Mouse (Mus musculus) large intestine, adult 2 months (tissue): ENCODE results near the gene Nr1h4. TPM values are rescaled to one million over a fixed set of nuclear protein-coding genes. Genes with fewer than 3 reads are reported as not detected.

Experiments used
- DNase-seq: peaks from one replicate; pipeline ENCODE4 v3.0.0-alpha.2; 2012; ENCODE audit warnings: low read depth, low spot score
- WGBS: fragments of 180-500 bp; shearing (Covaris S2); methylation state at CpG from one replicate; pipeline ENCODE4 v1.1.7; 2018; 5-methylcytosine and 5-hydroxymethylcytosine counted together
- polyA plus RNA-seq: library from polyadenylated mRNA; depleted of rRNA; stranded (reverse); fragments of >200 nt; gene quantifications from 2 replicates; pipeline ENCODE4 v1.2.3, GENCODE M21; 2012

Gene Nr1h4
- polyA plus RNA-seq, 1 experiment: 70.1 TPM

DNA sequence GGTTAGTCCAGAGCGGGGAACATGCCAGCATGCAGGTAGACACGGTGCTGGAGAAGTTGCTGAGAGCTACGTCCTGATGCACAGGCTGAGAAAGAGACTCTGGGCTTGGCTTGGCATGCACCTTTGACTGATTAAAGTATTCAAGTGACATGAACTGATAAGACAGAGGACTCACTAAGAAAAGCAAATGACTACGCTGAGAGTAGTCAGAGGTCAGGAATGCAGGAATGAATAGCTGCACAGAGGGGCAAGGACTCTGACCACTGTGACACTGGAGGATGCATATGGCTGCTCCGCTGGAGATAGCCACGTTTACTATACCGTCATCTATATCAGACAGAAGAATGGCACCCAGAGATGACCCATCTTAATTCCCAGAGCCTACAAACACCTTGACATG, 94.0 kb downstream of the Nr1h4 start:
- 94% methylated on average over 7 of the region's 7 CpGs for WGBS
- no peak for DNase-seq

DNA sequence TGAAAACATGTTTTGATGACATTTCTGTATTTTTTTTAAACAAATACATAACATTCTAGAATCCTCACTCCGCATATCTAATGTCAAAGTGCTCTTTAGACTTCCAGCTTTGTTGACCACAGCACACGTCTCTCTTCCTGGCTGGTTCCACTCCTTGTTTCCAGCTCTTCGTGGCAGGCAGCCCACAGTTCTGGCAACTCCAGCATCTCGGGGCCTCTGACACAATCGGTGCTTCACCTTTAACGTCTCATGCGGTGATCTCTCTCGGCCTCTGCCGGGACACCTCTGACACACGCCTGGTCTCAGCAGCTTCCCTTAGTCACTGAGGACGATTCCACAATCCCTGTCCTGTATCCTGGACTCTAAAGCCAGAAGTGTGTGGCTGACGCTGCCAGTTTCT, 95.4 kb downstream of the Nr1h4 start:
- WGBS: 81% methylated on average over 12 of the region's 12 CpGs
- no peak for DNase-seq

DNA sequence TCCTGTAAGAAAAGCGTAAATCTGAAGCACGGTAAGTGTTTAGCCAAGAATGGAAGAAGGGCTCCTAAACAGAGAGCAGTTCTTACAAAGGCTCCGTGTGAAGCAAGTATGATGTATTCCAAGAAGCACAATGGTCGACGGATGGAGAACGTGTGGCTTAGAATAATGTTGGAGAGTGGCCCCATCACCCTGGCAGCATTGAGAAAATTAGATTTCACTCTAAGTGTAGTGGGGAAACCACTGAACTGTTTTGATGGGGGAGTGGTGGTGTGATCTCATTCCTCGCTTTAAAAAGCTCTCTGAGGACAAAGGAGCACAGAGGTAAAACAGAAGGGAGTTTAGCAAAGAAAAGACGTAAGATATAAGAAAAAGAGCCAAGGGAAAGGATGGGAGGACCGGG, 95.9 kb downstream of the Nr1h4 start:
- 85% methylated on average over 9 of the region's 9 CpGs for WGBS
- no peak for DNase-seq

DNA sequence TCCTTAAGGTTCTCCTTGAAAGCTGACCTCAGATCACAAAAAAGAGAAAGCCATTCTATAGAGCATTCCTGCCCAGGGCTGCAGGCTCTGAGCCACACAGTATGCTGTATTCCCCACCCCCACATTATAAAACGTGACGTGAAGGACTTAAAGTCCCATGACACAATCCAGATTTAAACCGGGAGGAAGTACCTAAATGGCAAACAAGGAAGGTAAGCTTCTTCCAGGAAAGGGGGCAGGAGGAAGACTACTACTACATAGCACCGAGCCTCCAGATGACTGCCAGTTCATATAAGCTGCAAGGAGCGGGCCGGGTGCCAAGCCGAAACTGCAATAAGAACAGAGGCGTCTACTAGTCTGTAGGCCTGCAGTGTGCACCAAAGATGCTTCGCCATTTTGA, 97.5 kb downstream of the Nr1h4 start:
- no peak for DNase-seq
- 73% methylated on average over 9 of the region's 9 CpGs for WGBS

DNA sequence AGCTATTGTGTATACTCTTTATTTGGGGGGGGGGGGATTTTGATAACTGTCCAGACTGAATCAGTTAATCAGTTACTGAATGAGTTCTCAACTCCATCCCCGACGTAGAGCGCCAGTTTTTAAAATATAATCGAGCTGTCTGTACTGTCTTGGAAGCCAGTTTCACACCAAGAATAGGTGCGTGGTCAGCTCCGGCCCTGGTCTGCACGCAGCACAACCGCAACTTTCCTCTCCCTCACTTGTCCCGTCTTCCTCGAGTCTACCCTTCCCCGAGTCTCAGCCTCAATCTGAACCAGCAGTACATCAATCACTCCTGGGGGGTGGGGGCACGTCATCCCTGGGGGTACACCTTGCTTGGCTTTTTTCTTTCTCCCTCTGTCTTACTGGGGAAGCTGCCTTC, 98.0 kb downstream of the Nr1h4 start:
- WGBS: 95% methylated on average over 12 of the region's 12 CpGs
- DNase-seq: no peak

DNA sequence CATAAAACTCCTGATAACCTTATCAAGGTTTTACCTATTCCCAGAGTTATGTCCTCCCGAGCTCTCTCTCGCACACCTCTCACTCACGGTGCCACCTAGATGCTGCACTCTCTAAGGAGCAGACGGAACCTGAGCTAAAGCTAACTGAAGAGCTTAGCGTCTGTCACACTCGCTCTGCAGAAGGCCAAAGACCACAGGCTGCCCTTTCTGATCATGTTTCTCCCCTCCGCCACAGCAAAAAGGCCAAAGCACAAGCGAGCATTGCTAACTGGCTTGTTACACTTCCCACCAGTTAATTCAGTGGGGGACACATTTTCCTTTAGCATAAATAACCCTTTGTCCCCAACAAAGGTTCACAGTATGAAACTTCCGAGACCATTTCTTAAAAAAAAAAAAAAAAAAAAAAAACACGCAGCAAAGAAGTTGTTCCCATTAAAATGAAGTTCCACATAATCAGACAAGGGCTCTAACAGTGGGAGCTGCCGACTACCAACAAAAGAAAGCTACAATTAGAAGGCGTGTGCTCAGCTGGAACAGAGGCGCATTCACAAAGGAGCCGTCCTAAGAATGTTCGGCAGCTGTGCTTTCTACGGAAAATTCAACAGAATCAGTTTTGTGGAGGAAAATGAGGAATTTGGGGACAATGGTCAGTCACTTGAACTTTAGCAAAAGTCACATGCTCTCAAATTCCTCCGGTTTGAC, 98.7 kb downstream of the Nr1h4 start:
- WGBS: 90% methylated on average over 17 of the region's 17 CpGs
- DNase-seq: no peak

DNA sequence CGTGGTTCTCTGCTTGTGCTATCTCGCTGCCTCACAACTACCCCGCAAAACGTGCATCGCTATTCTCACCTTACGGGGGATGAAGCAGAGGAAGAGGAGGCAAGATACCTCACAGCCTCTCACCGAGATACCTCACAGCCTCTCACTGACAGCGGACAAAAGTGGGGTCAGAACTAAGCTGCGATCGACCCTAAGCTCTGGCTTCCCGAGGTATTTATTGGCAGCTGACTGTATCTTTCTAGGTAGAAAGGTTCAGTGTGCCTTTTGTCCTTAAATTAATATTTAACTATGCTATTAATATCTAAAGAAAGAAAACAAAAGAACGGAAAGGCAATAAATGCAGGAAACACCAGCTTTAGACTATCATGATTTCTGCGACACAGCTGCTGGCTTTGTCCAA, 100.6 kb downstream of the Nr1h4 start:
- WGBS: 89% methylated on average over 13 of the region's 13 CpGs
- no peak for DNase-seq

DNA sequence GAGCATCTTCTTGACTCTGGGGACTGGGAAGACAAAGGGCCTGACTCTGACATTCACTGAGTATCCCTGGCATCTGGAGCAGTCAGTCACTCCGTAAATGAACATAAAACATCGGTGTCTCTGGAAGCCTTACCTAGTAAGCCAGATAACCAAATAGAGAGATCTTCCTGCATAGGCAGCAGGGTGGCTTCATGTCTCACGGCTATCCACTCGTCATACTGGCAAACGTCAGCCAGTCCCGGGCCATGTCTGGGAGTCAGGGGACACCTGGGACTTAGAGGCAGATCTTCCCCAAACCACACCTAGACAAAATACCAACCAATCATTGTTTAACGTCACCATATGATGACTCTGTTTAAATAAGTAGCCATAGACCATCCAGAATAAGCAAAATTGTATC, 102.6 kb downstream of the Nr1h4 start:
- WGBS: 92% methylated on average over 7 of the region's 7 CpGs
- no peak for DNase-seq

DNA sequence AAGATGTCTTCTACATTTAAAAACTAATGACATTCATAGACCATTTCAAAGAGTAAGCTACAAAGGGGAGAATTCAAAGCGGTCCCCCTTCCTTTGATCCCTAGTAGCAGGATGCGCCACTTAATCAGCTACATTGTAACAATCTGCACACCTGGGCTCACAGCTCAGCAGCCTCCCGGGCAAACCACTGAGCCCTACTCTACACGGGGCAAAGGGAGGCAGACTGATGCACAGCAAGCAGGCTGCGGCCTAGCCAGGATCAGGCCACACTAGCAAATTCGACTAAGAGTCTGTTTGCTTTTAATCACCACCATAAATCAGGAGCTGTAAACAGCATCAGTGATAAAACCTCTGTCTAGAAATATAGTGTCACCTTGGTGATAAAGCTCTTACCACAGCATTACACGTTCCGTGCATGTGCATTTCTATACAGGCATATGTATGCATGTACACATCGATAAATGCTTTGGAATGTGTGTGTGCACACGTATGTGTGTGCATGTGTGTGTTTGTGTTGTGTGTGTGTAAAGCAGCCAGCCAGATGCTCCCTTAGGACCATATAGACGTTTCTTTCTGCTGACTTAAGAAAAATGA, 108.5 kb downstream of the Nr1h4 start:
- no peak for DNase-seq
- WGBS: 81% methylated on average over 11 of the region's 11 CpGs

DNA sequence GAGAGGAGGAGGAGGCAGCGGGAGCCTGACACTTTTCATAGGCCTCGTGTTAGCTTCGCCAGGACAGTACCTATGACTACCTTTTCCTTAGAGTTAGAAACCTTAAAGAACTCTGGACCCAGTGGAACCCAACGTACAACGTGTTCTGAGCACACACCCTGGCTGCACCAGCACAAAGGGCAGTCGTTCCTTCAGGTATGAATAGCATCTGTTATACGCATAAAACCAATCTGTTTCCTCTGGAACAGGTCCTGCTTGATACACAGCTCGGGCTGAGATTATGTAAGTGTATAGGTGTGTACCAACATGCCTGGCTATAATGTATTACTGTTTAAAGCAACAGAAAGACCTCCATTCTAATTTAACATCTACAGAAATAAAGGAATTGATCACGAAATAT, 109.2 kb downstream of the Nr1h4 start:
- no peak for DNase-seq
- 70% methylated on average over 9 of the region's 9 CpGs for WGBS

DNA sequence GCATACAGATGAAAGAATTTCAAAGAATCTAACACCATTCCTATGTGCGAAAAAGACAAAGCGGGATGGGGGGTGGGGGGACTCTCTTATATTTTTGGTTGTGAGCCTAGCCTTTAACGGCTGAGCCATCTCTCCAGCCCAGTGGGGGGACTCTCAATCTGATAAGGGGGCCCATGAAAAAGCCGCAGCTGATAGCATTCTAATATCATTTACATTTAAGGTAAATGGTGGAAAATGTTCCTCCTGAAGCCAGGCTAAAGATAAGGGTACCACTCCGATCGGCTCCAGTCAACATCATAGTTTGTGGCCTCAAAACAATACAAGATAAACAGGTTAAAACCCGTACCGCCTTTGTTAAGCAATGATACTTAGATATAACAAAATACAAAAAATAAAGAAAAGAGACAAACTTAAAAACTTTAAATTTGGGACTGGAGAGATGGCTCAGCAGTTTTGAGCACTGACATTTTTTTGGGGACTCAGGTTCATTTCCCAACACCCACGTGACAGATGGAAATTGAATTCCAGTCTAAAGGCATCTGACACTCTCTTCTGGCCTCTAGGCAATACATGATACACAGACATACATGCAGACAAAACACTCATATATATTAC, 110.1 kb downstream of the Nr1h4 start:
- 94% methylated on average over 9 of the region's 9 CpGs for WGBS
- no peak for DNase-seq

DNA sequence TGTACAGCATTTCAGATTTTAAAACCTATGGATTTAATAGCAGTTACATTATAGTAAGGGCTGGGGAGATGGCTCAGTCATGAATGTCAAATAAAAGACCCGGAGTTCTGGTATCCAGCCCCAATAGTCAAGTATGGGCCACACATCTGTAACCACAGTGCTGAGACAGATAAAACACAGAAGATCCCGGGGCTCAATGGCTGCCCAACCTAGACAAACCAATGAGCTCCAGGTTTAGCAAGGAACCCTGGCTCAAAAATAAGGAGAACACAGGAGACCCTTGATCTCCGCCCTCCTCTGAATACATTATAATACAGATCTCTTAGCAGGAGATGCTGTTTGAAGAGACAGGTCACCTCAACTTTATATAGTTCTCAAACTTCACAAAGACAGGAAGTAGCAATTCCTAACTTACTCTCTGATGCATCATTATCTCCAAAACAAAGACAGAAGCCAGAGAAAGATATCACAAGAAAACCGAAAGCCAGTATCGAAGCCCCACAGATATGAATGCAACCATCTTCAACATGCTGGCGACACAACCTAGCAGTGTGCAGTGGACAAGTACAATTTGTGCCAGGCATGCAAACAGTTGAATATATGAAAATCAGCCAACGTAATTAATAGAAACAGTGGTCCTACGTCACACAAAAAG, 110.8 kb downstream of the Nr1h4 start:
- WGBS: 93% methylated on average over 8 of the region's 8 CpGs
- no peak for DNase-seq

DNA sequence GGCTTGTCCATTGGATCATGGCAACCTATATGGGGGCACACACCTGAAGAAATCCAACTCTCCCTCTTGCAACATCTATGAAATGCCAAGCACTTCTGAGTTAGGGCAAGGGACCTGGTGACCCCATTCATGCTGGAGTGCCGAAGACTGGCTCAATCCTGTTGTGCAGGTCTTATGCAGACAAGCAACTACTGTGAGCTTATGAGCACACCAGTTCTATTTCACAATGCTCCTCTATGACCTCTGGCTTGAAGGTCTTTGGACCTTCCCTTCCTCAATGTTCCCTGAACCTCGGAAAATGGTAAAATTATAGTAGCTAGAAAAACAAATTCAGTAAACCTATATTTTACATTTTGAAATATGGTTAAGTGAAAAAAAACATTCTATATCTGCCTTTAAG, 115.4 kb downstream of the Nr1h4 start:
- 90% methylated on average over 2 of the region's 2 CpGs for WGBS
- DNase-seq: no peak

DNA sequence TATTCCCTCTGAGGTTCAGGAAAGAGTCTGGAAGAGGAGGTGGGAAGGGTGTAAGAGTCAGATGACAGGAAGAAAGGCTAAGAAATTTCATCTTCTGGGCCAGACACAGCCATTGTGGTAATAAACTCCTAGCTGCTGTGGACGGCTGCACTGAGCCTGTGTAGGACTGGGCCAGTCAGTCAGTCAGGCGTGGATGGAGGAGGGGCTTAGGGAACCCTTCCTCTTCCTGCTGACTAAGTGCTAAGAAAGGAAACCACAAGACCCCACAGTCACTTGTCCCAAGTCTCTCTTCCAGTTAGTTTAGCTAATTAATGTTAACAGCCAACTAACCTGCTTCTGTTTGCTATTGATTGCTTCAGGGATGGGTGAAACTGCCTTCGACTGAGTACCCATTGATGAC, 117.9 kb downstream of the Nr1h4 start:
- 75% methylated on average over 3 of the region's 3 CpGs for WGBS
- no peak for DNase-seq

DNA sequence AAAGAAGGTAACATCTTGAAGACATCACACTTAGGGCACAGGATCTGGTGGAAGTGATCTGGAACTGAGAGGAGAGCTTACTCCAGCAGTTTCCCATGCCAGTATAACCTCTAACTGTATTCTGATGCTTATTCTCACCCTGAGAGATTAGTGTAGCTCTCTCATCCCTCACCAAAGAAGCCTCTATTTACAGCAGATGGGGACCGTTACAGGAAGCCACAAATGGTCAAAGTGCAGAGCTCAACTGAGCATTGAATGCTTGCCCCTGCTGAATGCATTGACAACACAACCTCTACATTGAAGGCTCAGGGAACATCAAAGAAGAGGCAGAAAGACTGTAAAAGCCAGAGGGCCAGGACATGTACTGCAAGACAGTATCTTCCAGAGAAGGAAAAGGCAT, 125.8 kb downstream of the Nr1h4 start:
- DNase-seq: no peak
- 45% methylated on average over 1 of the region's 1 CpGs for WGBS

DNA sequence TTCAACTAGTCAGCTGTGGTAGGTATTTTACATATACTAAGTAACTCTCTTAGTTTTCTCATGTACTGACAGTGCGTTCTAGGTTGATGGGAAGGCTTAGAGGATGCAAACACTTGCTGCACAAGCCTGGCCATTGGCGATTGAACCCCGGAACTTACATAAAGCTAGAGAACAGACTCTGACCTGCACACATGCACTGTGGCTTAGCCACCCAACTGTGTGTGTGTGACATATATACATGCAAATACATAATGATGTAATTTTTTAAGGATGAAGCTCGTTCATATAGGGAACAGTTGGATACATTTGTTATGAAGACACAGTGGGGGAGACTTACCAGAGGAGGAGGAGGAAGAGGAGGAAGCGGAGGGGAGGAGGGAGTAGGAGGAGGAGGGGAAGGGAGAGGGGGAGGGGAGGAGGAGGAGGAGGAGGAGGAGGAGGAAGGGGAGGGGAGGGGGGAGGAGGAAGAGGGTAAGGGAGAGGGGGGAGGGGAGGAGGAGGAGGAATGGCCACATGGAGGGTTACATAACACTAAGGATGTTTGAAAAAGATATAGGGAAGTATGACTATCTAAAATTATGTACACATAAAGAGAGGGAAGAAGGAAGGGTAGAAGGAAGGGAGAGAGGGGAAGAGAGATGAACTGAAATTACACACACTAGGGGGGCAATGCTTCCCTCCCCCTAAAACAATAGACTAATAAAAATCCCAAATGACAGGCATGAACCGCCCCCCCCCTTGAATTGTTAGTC, 126.5 kb downstream of the Nr1h4 start:
- 68% methylated on average over 5 of the region's 6 CpGs for WGBS
- DNase-seq: no peak

DNA sequence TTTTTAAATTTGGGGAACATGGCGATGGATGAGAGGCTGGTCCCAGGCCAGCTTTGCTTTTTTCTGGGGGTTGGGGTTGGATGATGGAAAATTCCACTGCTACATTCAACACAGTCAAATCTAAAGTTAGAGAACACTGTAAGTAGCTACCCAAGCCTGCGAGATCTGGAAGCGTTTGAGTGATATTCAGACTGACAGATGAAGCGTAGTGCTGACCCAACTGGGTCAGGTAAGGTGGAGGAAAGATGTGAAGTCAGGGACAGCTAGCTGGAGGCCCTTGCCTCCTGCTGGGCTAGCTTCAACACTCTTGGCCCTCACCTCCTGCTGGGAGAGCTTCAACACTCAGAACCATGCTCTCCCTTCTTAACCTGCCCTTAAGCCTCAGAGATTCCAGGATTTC, 128.4 kb downstream of the Nr1h4 start:
- DNase-seq: no peak
- 87% methylated on average over 4 of the region's 4 CpGs for WGBS
